Mouse (Mus musculus): ENCODE measurements around the gene Cst11. TPM values are rescaled to one million over a fixed set of nuclear protein-coding genes. Genes with fewer than 3 reads are reported as not detected.

Cst11 gene
- total RNA-seq, 2 experiments from 2014 or later, result not detected

Other genes with a start within 250 kb of the Cst11 start
- gene Nxt1, start 98.9 kb downstream of the Cst11 start, total RNA-seq (2021), result 10 to 100 TPM in 1 of 2 experiments, 1 to 10 TPM in 1; 9.4 to 14.2 TPM
- gene Gzf1, start 90.5 kb downstream of the Cst11 start, total RNA-seq (2021), result 10 to 100 TPM; 21.5 to 22.2 TPM
- 1 to 10 TPM; 2.1 to 2.5 TPM for gene Napb, start 39.0 kb downstream of the Cst11 start, total RNA-seq (2021)
- not detected for gene Cstl1, start 21.1 kb downstream of the Cst11 start, total RNA-seq (2021)
- gene 8030411F24Rik, start 10.5 kb upstream of the Cst11 start, total RNA-seq (2021), result not detected
- 1 to 10 TPM; 1.1 to 1.4 TPM for gene Cst12, start 17.9 kb upstream of the Cst11 start, total RNA-seq (2021)
- not detected for gene Cst8, start 27.3 kb upstream of the Cst11 start, total RNA-seq (2021)
- gene Cst13, start 48.6 kb upstream of the Cst11 start, total RNA-seq (2021), result not detected
- 1 to 10 TPM; 2.3 to 4.0 TPM for gene Cst9, start 63.6 kb upstream of the Cst11 start, total RNA-seq (2021)
- gene 9230104L09Rik, start 93.5 kb upstream of the Cst11 start, total RNA-seq (2021), result under 1 TPM in 1 of 2 experiments, not detected in 1; 0.43 TPM
- gene Cst3, start 104.2 kb upstream of the Cst11 start, total RNA-seq (2021), result 100 to 1,000 TPM; 775 to 820 TPM
- gene Gm1330, start 231.8 kb upstream of the Cst11 start, total RNA-seq (2021), result not detected
- gene Gm10750, start 245.7 kb upstream of the Cst11 start, total RNA-seq (2021), result not detected

All from heart, postnatal 10 days (tissue).